Mouse (Mus musculus) MEL (cell line): ENCODE data around the gene Hnmt.

ENCODE experiments used
- CHD1 ChIP-seq: IDR thresholded peaks from 2 replicates; pipeline ENCODE4 v1.6.1; 2012; ENCODE audit warnings: low read depth, mild to moderate bottlenecking, inconsistent platforms, low read length, improper control_type of control experiment
- CHD2 ChIP-seq: IDR thresholded peaks from 2 replicates; pipeline ENCODE4 v1.6.1; 2011; ENCODE audit warnings: low read length, improper control_type of control experiment
- CTCF ChIP-seq, 3 experiments: IDR thresholded peaks in 2 of 3; conservative IDR thresholded peaks in 1 of 3; 2 replicates each; pipeline ENCODE4 v1.5.1; 2011 to 2012; ENCODE audit warnings: low read length in 3 of 3, low read depth in 2 of 3, mild to moderate bottlenecking in 2 of 3, improper control_type of control experiment in 1 of 3, inconsistent platforms in 1 of 3, mixed read lengths in 1 of 3, moderate library complexity in 1 of 3; ENCODE audit not compliant: control insufficient read depth in 1 of 3, insufficient read depth in 1 of 3, poor library complexity in 1 of 3, severe bottlenecking in 1 of 3
- EP300 ChIP-seq, 2 experiments: IDR thresholded peaks; 2 replicates each; pipeline ENCODE4 v1.6.1; 2011; ENCODE audit warnings: improper control_type of control experiment in 2 of 2, low read length in 2 of 2, low read depth in 1 of 2, mild to moderate bottlenecking in 1 of 2

DNA sequence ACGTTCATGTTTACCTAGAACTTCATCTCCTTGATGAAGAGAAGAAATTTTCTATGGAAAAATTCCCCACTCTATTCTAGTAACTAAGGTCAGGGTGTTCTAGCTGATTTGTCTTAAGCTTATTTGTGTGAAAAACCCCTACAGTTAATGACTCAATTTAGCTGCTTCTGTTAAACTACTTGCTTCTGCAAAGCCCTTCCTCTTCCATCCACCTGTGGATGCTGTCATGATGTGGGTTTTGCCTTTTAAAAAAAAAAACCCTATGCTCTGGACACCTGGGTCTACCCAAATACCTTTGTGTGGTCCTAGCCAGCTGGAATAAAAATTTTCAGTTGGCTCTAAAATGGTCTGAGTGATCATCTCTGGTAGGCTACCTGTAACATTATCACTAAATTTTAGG lies 49.9 kb downstream of the Hnmt start:
- TF ChIP-seq EP300 (IDR thresholded peaks at IDR 0.05; ENCODE audit: low read depth in 1 of 2, low read length in 2 of 2) (no peak), CTCF (IDR thresholded peaks at IDR 0.05 in 2 of 3, conservative IDR thresholded peaks at IDR 0.05 in 1 of 3; ENCODE audit: control insufficient read depth in 1 of 3, insufficient read depth in 1 of 3, low read depth in 2 of 3, low read length in 3 of 3, poor library complexity in 1 of 3, severe bottlenecking in 1 of 3) (no peak), CHD1 (no peak), CHD2 (no peak)
